Mouse (Mus musculus): Measurements from ENCODE around the gene Gm2244. TPM values are rescaled to one million over a fixed set of nuclear protein-coding genes. Genes with fewer than 3 reads are reported as not detected.

The Gm2244 gene
- polyA plus RNA-seq (2014; fragmentation: Illumina TruSeq; extraction: RNeasy Lipid Tissue Mini Kit (QIAGEN cat#74804); ENCODE audit: low replicate concordance) = not detected

DNA sequence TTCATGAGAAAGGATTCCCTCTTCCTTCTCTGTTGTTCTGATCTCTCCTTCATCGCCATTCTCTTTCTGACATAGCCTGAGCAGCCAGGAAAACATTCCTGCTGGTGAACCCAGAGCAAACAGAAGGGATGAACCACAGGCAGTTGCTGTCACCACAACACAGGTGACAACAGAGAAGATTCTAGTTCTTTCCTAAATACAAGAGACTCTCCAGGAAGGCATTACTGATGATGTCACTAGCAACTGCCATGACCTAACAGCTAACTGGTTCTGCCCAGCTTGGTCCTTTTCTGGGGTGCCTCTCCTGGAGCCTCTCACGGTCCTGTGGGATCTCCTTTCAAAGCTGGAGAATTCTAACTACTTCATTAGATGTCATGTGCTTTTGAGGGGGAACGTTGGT lies at the start of gene Gm2244:
Gm2244 (minus strand) TSS at position 101 of the 400 bp plus-strand sequence.

DNA sequence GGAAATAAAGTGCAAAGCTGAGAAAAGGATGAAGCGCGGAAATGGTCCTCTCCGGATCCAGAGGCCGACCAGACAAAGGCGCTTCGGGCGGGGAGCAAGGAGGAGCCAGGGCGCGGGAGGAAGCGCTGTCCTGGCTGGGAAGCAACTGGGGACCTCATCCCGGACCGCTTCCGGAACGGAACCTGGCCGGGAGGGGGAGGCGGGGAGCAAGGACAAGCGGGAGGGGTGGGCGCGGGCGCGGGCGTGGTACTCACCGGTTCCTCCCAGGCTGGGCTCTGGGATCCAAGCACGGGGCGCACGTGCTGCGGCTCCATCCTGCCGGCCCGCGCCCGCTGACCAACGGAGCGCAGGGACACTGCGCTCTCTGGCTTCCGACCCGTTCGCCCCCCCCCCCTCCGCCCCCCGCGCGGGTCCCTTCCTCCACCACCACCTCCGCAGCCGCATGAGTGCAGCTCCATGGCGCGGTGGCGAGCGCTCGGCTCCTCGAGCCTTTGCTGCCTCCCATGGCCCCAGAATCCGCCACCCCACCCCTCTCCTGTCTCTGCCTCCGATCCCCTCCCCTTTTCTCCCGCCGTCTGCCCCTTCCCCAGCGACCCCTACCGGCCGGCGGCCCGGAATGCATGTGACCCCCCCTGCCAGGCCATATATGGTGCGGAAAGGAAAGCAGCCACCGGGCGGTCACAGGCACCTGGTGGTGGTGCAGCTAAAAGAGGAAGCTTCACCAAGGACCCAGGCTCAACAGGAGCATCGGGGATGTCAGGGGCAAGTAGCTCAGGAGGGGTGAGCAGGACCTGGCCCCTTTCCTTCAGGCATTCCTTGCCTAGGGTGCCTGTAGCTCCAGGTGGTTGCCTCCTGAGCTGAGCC lies 35.3 kb upstream of the Gm2244 start, which contains the start of gene Gm2237:
Gm2237 (minus strand) TSS at position 332 of the 864 bp plus-strand sequence.

Other genes with a start within 250 kb of the Gm2244 start
- not detected for gene Gm21738, start 131.0 kb downstream of the Gm2244 start, polyA plus RNA-seq (2014; fragmentation: Illumina TruSeq; extraction: RNeasy Lipid Tissue Mini Kit (QIAGEN cat#74804); ENCODE audit: low replicate concordance)
- 4.1 TPM for gene Gm2237, start 35.2 kb upstream of the Gm2244 start, polyA plus RNA-seq (2014; fragmentation: Illumina TruSeq; extraction: RNeasy Lipid Tissue Mini Kit (QIAGEN cat#74804); ENCODE audit: low replicate concordance)
- gene Gm5458, start 52.6 kb upstream of the Gm2244 start, polyA plus RNA-seq (2014; fragmentation: Illumina TruSeq; extraction: RNeasy Lipid Tissue Mini Kit (QIAGEN cat#74804); ENCODE audit: low replicate concordance) = not detected
- gene Nid2, start 201.3 kb upstream of the Gm2244 start, polyA plus RNA-seq (2014; fragmentation: Illumina TruSeq; extraction: RNeasy Lipid Tissue Mini Kit (QIAGEN cat#74804); ENCODE audit: low replicate concordance) = 9.4 TPM